Mouse (Mus musculus): ENCODE measurements around the gene Tspan7. TPM values are rescaled to one million over a fixed set of nuclear protein-coding genes. Genes with fewer than 3 reads are reported as not detected.

Gene Tspan7
- total RNA-seq (2015; ENCODE audit: low replicate concordance) = not detected in 2 replicates
- total RNA-seq (2017; ENCODE audit: low replicate concordance) = not detected in 2 replicates

GRCm38 (mm10) chrX:10484872-10485569 lies at the start of gene Tspan7:
Gene Tspan7 (plus strand): TSS chrX:10485158.
- ATAC-seq (replicated peaks; ENCODE audit: low FRiP score, poor library complexity, severe bottlenecking) = no peak

- no peak for ATAC-seq (replicated peaks; ENCODE audit: low FRiP score, poor library complexity, severe bottlenecking)
Observed at GRCm38 (mm10) chrX:10449323-10449980, 35.5 kb upstream of the Tspan7 start.

GRCm38 (mm10) chrX:10450143-10451060 lies 34.6 kb upstream of the Tspan7 start:
- ATAC-seq (replicated peaks; ENCODE audit: low FRiP score, poor library complexity, severe bottlenecking) = no peak

GRCm38 (mm10) chrX:10453798-10454197 lies 31.2 kb upstream of the Tspan7 start:
- no peak for ATAC-seq (replicated peaks; ENCODE audit: low FRiP score, poor library complexity, severe bottlenecking)

GRCm38 (mm10) chrX:10457256-10457655 lies 27.7 kb upstream of the Tspan7 start:
- ATAC-seq (replicated peaks; ENCODE audit: low FRiP score, poor library complexity, severe bottlenecking) = no peak

- no peak for ATAC-seq (replicated peaks; ENCODE audit: low FRiP score, poor library complexity, severe bottlenecking)
Observed at GRCm38 (mm10) chrX:10477088-10477487, 7.9 kb upstream of the Tspan7 start.

- ATAC-seq (replicated peaks; ENCODE audit: low FRiP score, poor library complexity, severe bottlenecking) = no peak
Observed at GRCm38 (mm10) chrX:10479031-10479886, 5.7 kb upstream of the Tspan7 start.

- no peak for ATAC-seq (replicated peaks; ENCODE audit: low FRiP score, poor library complexity, severe bottlenecking)
Observed at GRCm38 (mm10) chrX:10479943-10480342, 5.0 kb upstream of the Tspan7 start.

- ATAC-seq (replicated peaks; ENCODE audit: low FRiP score, poor library complexity, severe bottlenecking) = no peak
Observed at GRCm38 (mm10) chrX:10485664-10486211, 780 bp downstream of the Tspan7 start.

- ATAC-seq (replicated peaks; ENCODE audit: low FRiP score, poor library complexity, severe bottlenecking) = no peak
Observed at GRCm38 (mm10) chrX:10498580-10498979, 13.6 kb downstream of the Tspan7 start.

GRCm38 (mm10) chrX:10502616-10503015 lies 17.7 kb downstream of the Tspan7 start:
- ATAC-seq (replicated peaks; ENCODE audit: low FRiP score, poor library complexity, severe bottlenecking) = no peak

GRCm38 (mm10) chrX:10514417-10514816 lies 29.5 kb downstream of the Tspan7 start:
- ATAC-seq (replicated peaks; ENCODE audit: low FRiP score, poor library complexity, severe bottlenecking) = no peak

GRCm38 (mm10) chrX:10514971-10515370 lies 30.0 kb downstream of the Tspan7 start:
- ATAC-seq (replicated peaks; ENCODE audit: low FRiP score, poor library complexity, severe bottlenecking) = no peak

GRCm38 (mm10) chrX:10516448-10516847 lies 31.5 kb downstream of the Tspan7 start:
- no peak for ATAC-seq (replicated peaks; ENCODE audit: low FRiP score, poor library complexity, severe bottlenecking)

GRCm38 (mm10) chrX:10516925-10517324 lies 32.0 kb downstream of the Tspan7 start:
- no peak for ATAC-seq (replicated peaks; ENCODE audit: low FRiP score, poor library complexity, severe bottlenecking)

- ATAC-seq (replicated peaks; ENCODE audit: low FRiP score, poor library complexity, severe bottlenecking) = no peak
Observed at GRCm38 (mm10) chrX:10517756-10518155, 32.8 kb downstream of the Tspan7 start.

- no peak for ATAC-seq (replicated peaks; ENCODE audit: low FRiP score, poor library complexity, severe bottlenecking)
Observed at GRCm38 (mm10) chrX:10518510-10518909, 33.6 kb downstream of the Tspan7 start.

- ATAC-seq (replicated peaks; ENCODE audit: low FRiP score, poor library complexity, severe bottlenecking) = no peak
Observed at GRCm38 (mm10) chrX:10535450-10535849, 50.5 kb downstream of the Tspan7 start.

- no peak for ATAC-seq (replicated peaks; ENCODE audit: low FRiP score, poor library complexity, severe bottlenecking)
Observed at GRCm38 (mm10) chrX:10539009-10539408, 54.1 kb downstream of the Tspan7 start.

Data from erythroid progenitor cell, adult 5-6 weeks (primary cell).